Mouse (Mus musculus): ENCODE measurements around the gene Plscr3.

Gene Plscr3

DNA sequence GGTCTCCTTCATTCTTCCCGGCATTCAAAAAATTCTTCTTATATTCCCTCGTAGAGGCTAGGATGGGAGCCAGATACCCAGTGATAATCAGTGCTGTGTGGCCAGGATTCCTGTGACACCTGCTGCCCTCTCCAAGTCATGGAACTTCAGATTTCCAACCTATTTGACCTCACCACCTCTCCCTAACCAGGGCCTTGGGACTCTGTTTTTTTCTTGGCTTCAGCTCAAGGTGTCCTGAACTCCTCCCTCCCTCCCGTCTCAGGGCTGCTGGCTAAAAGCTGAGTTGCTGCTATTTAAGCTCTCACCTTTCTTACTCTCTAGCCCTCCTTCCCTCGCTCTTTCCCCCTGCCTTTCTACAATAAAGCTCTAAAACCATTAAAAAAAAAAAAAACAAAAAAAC lies 53.7 kb downstream of the Plscr3 start:
- DNase-seq, result no peak

DNA sequence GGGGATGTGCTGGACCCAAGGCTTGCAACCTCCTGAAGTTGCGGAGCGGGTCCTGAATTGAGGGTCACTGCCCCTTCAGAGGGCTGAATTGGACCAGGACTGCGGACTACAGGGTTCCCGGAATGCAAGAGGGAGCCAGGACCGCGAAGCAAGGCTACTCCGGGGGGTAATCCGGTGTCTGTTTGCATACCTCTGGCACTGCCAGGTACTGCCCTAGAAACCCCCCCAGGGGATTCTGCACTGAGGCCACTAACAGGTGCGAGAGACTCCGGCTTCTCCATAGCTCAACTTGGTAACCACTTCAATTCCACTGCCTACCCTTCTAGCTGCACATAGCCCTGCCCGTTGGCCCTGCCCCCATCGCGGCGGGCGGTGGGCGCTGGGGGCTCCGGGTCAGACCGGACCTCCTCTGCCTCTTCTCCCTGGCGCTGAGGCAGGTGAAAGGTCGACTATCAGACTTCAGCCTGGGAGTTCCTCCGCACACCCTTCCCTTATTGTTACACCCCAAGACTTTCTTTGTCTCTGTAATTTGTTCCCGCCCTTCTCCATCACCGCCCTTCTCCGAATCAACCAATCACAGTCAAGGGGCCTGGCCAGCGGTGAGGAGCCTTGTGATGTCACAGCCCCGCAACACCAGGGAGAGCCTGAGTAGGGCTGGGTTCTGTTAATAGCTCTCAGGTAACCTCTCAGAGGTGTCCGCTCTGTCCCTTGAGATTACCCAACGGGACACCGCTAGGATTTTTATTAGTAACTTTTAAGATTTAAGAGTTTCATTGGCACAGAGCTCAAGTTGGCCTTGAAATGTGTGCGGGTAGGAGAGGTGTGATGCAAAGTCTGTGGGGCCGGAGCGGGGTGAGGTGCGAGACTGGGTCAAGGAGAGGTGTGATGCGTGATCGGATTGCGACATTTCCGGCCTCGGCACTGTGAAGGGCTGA lies 54.6 kb downstream of the Plscr3 start, which contains the start of the genes 2810408A11Rik and Neurl4:
2810408A11Rik (minus strand) TSS at position 517 of the 935 bp plus-strand sequence.
Neurl4 (plus strand) TSS at position 602 of the 935 bp plus-strand sequence.
- peak; percentile 87 to 93 for DNase-seq

DNA sequence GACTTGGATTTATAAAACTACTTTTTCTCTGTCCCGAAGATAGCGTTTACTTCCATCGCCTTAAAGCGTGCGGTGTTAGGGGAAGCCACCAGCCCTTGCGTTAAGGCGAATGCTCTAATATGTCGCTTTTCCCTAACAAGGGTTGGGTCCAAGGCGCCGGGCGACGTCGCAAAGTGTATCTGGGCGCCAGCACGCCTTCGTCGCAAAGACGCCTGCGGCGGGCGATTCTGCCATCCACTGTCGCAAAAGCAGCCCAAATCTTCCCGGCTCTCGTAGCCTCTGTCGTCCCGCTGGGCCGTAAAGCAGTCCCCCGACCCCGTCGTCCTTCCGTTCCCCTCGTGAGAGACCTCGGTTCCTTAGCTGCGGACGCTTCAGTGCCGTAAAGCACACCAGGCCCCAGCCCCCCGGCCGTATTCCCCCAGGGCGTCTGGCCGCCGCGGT lies 55.2 kb downstream of the Plscr3 start:
- peak; percentile 92 to 96 for DNase-seq
